ENCODE assay signal across 22 mouse cellular contexts in genomic region chr1:160597369-160597768, GRCm38 (mm10).
DNase-seq lines count a peak whose midpoint lies in the region; ATAC-seq lines count a peak whose summit lies in the region.
"Had no signal": no experiment of that assay in that cellular context is flagged by ENCODE, and none has a peak within 500 bp of the region (broad histone marks: within the 10 kb centered on the region; RNA-seq: fewer than 3 reads in every experiment).

No protein-coding gene starts in this region.

- ATAC-seq in midbrain, embryonic 11.5 days (ENCODE audit: low FRiP score), result no peak
- peak; percentile 88 for ATAC-seq in liver, embryonic 13.5 days (ENCODE audit: low read depth)
- peak; percentile 74 for ATAC-seq in liver, embryonic 16.5 days (ENCODE audit: low read depth)
- ATAC-seq: forebrain, embryonic 14.5 days; forebrain, postnatal 0 days; hindbrain, embryonic 16.5 days; Patski had no signal

- peak; percentile 51 for DNase-seq in midbrain, embryonic 11.5 days (ENCODE audit: low spot score, missing footprints)
- DNase-seq in midbrain, embryonic 10.5 days (ENCODE audit: low spot score), result no peak
- DNase-seq in c-Kit-negative CD71-positive TER-119-positive erythroid progenitor cells, embryonic 14.5 days (ENCODE audit: low read depth, low spot score), result peak; percentile 42
- DNase-seq in liver, embryonic 13.5 days, result no peak
- no peak for DNase-seq in kidney, postnatal 10 days
- no peak for DNase-seq in spleen, adult 18-20 months
- DNase-seq in adrenal gland, adult 2 months, result no peak
- DNase-seq: embryo, embryonic 11 days; forebrain, postnatal 0 days; gastrocnemius, adult 2 months; gastrocnemius, postnatal 14 days; heart, adult 11 months; heart, postnatal 36 days had no signal

- H3K9ac ChIP-seq in midbrain, embryonic 11.5 days (ENCODE audit: low read length), result no peak overlapping the region
- no peak overlapping the region for H3K9ac ChIP-seq in liver, embryonic 13.5 days
- no peak overlapping the region for H3K9ac ChIP-seq in liver, embryonic 16.5 days (ENCODE audit: low read depth, low read length)
- H3K9ac ChIP-seq: embryonic facial prominence, embryonic 13.5 days; forebrain, postnatal 0 days; hindbrain, embryonic 13.5 days had no signal

- H3K9me3 ChIP-seq in midbrain, embryonic 11.5 days (ENCODE audit: control insufficient read depth, low read length), result no peaks in the 10 kb centered on the region
- no peaks in the 10 kb centered on the region for H3K9me3 ChIP-seq in midbrain, embryonic 10.5 days (replicated peaks)
- H3K9me3 ChIP-seq in liver, embryonic 13.5 days (replicated peaks), result no peaks in the 10 kb centered on the region
- no peaks in the 10 kb centered on the region for H3K9me3 ChIP-seq in liver, embryonic 16.5 days (replicated peaks; ENCODE audit: control insufficient read depth, low read length)
- H3K9me3 ChIP-seq: embryonic facial prominence, embryonic 10.5 days; embryonic facial prominence, embryonic 13.5 days; hindbrain, embryonic 10.5 days; hindbrain, embryonic 13.5 days had no signal

- no peak overlapping the region for H3K4me2 ChIP-seq in midbrain, embryonic 11.5 days
- H3K4me2 ChIP-seq in liver, embryonic 13.5 days, result no peak overlapping the region
- no peak overlapping the region for H3K4me2 ChIP-seq in liver, embryonic 16.5 days (ENCODE audit: low read depth, low read length)
- H3K4me2 ChIP-seq: embryonic facial prominence, embryonic 13.5 days; heart, embryonic 11.5 days; hindbrain, embryonic 13.5 days had no signal

- no peaks in the 10 kb centered on the region for H3K27me3 ChIP-seq in midbrain, embryonic 11.5 days (ENCODE audit: control insufficient read depth, insufficient read depth, low read length)
- H3K27me3 ChIP-seq in midbrain, embryonic 10.5 days (ENCODE audit: low read depth, poor library complexity, severe bottlenecking), result no peaks in the 10 kb centered on the region
- no peaks in the 10 kb centered on the region for H3K27me3 ChIP-seq in liver, embryonic 13.5 days
- H3K27me3 ChIP-seq in liver, embryonic 16.5 days (ENCODE audit: control insufficient read depth, insufficient read depth, low read depth, low read length), result no peaks in the 10 kb centered on the region
- H3K27me3 ChIP-seq: embryonic facial prominence, embryonic 13.5 days; hindbrain, embryonic 13.5 days; Patski had no signal

- H3K4me3 ChIP-seq in midbrain, embryonic 11.5 days (ENCODE audit: low read depth, low read length), result no peak overlapping the region
- no peak overlapping the region for H3K4me3 ChIP-seq in midbrain, embryonic 10.5 days
- no peak overlapping the region for H3K4me3 ChIP-seq in liver, embryonic 13.5 days (replicated peaks)
- no peak overlapping the region for H3K4me3 ChIP-seq in liver, embryonic 16.5 days (ENCODE audit: low read depth, low read length)
- H3K4me3 ChIP-seq: embryonic facial prominence, embryonic 10.5 days; embryonic facial prominence, embryonic 13.5 days; gastrocnemius, adult 2 months; hindbrain, embryonic 10.5 days; hindbrain, embryonic 13.5 days had no signal

- no peaks in the 10 kb centered on the region for H3K36me3 ChIP-seq in midbrain, embryonic 11.5 days (ENCODE audit: control insufficient read depth, insufficient read depth, low read length)
- no peaks in the 10 kb centered on the region for H3K36me3 ChIP-seq in midbrain, embryonic 10.5 days
- H3K36me3 ChIP-seq in liver, embryonic 13.5 days, result no peaks in the 10 kb centered on the region
- H3K36me3 ChIP-seq in liver, embryonic 16.5 days (ENCODE audit: control insufficient read depth, insufficient read depth), result no peaks in the 10 kb centered on the region
- H3K36me3 ChIP-seq: embryonic facial prominence, embryonic 10.5 days; embryonic facial prominence, embryonic 13.5 days; hindbrain, embryonic 10.5 days; hindbrain, embryonic 13.5 days had no signal

- WGBS in midbrain, embryonic 11.5 days, result 80% methylated on average over 1 of the region's 1 CpGs
- 94% methylated on average over 1 of the region's 1 CpGs for WGBS in midbrain, embryonic 10.5 days
- 68% methylated on average over 1 of the region's 1 CpGs for WGBS in liver, embryonic 13.5 days (ENCODE audit: insufficient replicate concordance)
- 61% methylated on average over 1 of the region's 1 CpGs for WGBS in liver, embryonic 16.5 days (ENCODE audit: insufficient replicate concordance)

- H3K4me1 ChIP-seq in midbrain, embryonic 11.5 days (ENCODE audit: control insufficient read depth, insufficient read depth, low read length), result no peaks in the 10 kb centered on the region
- H3K4me1 ChIP-seq in midbrain, embryonic 10.5 days, result no peaks in the 10 kb centered on the region
- H3K4me1 ChIP-seq in liver, embryonic 13.5 days (replicated peaks), result peaks cover 3% of the 10 kb centered on the region; the same call in 1 of the 2 replicates
- no peaks in the 10 kb centered on the region for H3K4me1 ChIP-seq in liver, embryonic 16.5 days (ENCODE audit: control insufficient read depth, low read depth, low read length)
- H3K4me1 ChIP-seq: hindbrain, embryonic 10.5 days; hindbrain, embryonic 13.5 days had no signal

- no peak overlapping the region for H3K27ac ChIP-seq in midbrain, embryonic 11.5 days (ENCODE audit: low read depth, low read length)
- no peak overlapping the region for H3K27ac ChIP-seq in midbrain, embryonic 10.5 days (replicated peaks)
- no peak overlapping the region for H3K27ac ChIP-seq in liver, embryonic 13.5 days
- no peak overlapping the region for H3K27ac ChIP-seq in liver, embryonic 16.5 days (ENCODE audit: low read length)
- H3K27ac ChIP-seq: embryonic facial prominence, embryonic 10.5 days; embryonic facial prominence, embryonic 13.5 days; gastrocnemius, adult 2 months; hindbrain, embryonic 10.5 days; hindbrain, embryonic 13.5 days had no signal

Comparison
In these comparisons a context has a peak if more than half of its experiments do, and no peak if none do; other contexts are left out.
1. DNase-seq: peak in midbrain, embryonic 11.5 days (single experiment) and c-Kit-negative CD71-positive TER-119-positive erythroid progenitor cells, embryonic 14.5 days (single experiment); none in midbrain, embryonic 10.5 days (single experiment), liver, embryonic 13.5 days (single experiment), kidney, postnatal 10 days (single experiment), spleen, adult 18-20 months (0 of 2) and adrenal gland, adult 2 months (single experiment).